Mouse (Mus musculus) forebrain, embryonic 16.5 days (tissue): ENCODE data around the gene Clcnka. TPM values are rescaled to one million over a fixed set of nuclear protein-coding genes. Genes with fewer than 3 reads are reported as not detected.

Experiments used
- microRNA-seq: library from miRNA; unstranded; fragments of <30 nt; microRNA quantifications from one replicate; pipeline ENCODE4, GENCODE M21; 2017
- polyA plus RNA-seq: library from polyadenylated mRNA; unstranded; fragments of >200 nt; fragmentation: Nextera tagmentation; extraction: Ambion mirVana; gene quantifications from 2 replicates; pipeline ENCODE4 v1.2.1, GENCODE M21; 2015

Gene Clcnka
- polyA plus RNA-seq, 1 experiment from 2014 or later = not detected

Small RNAs within 50 kb of the gene (microRNA-seq; reads per million reads assigned to microRNA genes)
- not detected for gene Gm25690

Other genes with a start within 250 kb of the Clcnka start
- 8.3 and 11.0 TPM in 2 replicates for gene Rsg1, start 184.8 kb downstream of the Clcnka start, polyA plus RNA-seq
- 0.71 and 1.1 TPM in 2 replicates for gene Arhgef19, start 159.2 kb downstream of the Clcnka start, polyA plus RNA-seq
- 0.92 and 1.5 TPM in 2 replicates for gene Epha2, start 97.5 kb downstream of the Clcnka start, polyA plus RNA-seq
- gene Fam131c, start 30.5 kb downstream of the Clcnka start, polyA plus RNA-seq = 11.6 and 19.8 TPM in 2 replicates
- 0.10 TPM in 1 of 2 replicates, not detected in the other for gene Clcnkb, start 17.3 kb upstream of the Clcnka start, polyA plus RNA-seq
- gene Hspb7, start 22.1 kb upstream of the Clcnka start, polyA plus RNA-seq = not detected in 2 replicates
- gene Srarp, start 37.4 kb upstream of the Clcnka start, polyA plus RNA-seq = not detected in 2 replicates
- gene Zbtb17, start 45.9 kb upstream of the Clcnka start, polyA plus RNA-seq = 62.0 and 64.2 TPM in 2 replicates
- gene Spen, start 139.9 kb upstream of the Clcnka start, polyA plus RNA-seq = 16.0 and 19.1 TPM in 2 replicates
- gene Fblim1, start 207.4 kb upstream of the Clcnka start, polyA plus RNA-seq = 18.8 and 27.8 TPM in 2 replicates
- 0.13 and 0.19 TPM in 2 replicates for gene Tmem82, start 219.9 kb upstream of the Clcnka start, polyA plus RNA-seq
- 0.08 TPM in 1 of 2 replicates, not detected in the other for gene Slc25a34, start 225.1 kb upstream of the Clcnka start, polyA plus RNA-seq